Mouse (Mus musculus) cortical plate, adult 2 months (tissue): ENCODE measurements around the gene Hip1r.

ENCODE experiments used
- CTCF ChIP-seq: fragments of 200-500 bp; IDR thresholded peaks from 2 replicates; pipeline ENCODE4 v1.5.1; 2011; ENCODE audit warnings: mild to moderate bottlenecking, control low read depth, low read length; ENCODE audit not compliant: insufficient read depth; ENCODE audit errors: extremely low read depth
- POLR2A ChIP-seq: fragments of 200-500 bp; IDR thresholded peaks from 2 replicates; pipeline ENCODE4 v1.6.1; 2011; ENCODE audit warnings: mild to moderate bottlenecking, low read length, control low read depth; ENCODE audit not compliant: insufficient read depth; ENCODE audit errors: extremely low read depth

GRCm38 (mm10) chr5:124021701-124022100 lies 48.3 kb downstream of the Hip1r start:
- TF ChIP-seq POLR2A = no peak
- TF ChIP-seq CTCF = no peak
